Mouse (Mus musculus): ENCODE results near the gene Arf1. TPM values are rescaled to one million over a fixed set of nuclear protein-coding genes. Genes with fewer than 3 reads are reported as not detected.

Arf1 gene
- total and polyA plus RNA-seq, 3 experiments: 541 to 617 TPM; not detected in 1

DNA sequence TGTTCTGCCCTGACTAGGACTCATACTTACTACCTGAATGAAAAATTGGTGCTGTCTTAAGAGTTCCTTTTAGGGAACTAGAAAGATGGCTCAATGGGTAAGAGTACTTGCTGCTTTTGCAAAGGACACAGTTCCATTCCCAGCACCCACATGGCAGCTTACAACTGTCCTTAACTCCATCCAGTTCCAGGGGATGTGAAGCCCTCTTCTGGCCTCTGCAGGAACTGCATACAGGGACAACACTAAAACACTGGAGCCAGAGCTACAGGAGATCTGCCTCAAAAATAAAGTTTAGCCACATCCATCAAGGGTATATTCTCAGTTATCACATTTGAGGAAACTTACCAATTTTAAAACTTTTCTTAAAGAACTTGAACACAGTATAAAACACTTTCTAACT lies 9.0 kb downstream of the Arf1 start:
- H3K27me3 ChIP-seq (ENCODE audit: control insufficient read depth in 1 of 2, insufficient read depth in 2 of 2, low read length in 2 of 2): no peaks in the 10 kb centered on the region
- peaks cover 35 to 47% of the 10 kb centered on the region in 2 experiments for H3K4me1 ChIP-seq (ENCODE audit: control insufficient read depth in 1 of 2, insufficient read depth in 2 of 2, low read length in 2 of 2)
- no peak overlapping the region for H3K4me3 ChIP-seq (ENCODE audit: control insufficient read depth in 1 of 2, insufficient read depth in 1 of 2, low read depth in 2 of 2, low read length in 2 of 2)
- peaks cover 95% of the 10 kb centered on the region for H3K79me2 ChIP-seq (ENCODE audit: control insufficient read depth, insufficient read depth, low read length, poor library complexity)
- TF ChIP-seq HCFC1 (IDR thresholded peaks at IDR 0.05; ENCODE audit: low read depth, low read length) (peak; percentile 34; the same call in 1 of the 2 replicates), MYC (IDR thresholded peaks at IDR 0.05; ENCODE audit: low read depth, low read length) (0 out of 2 replicates have a peak, but pooled peaks have one; percentile 58), BHLHE40 (IDR thresholded peaks at IDR 0.05; ENCODE audit: borderline replicate concordance, low read depth, low read length) (no peak), RAD21 (IDR thresholded peaks at IDR 0.05; ENCODE audit: low read depth, low read length) (peak; percentile 22; the same call in 1 of the 2 replicates), MXI1 (IDR thresholded peaks at IDR 0.05; ENCODE audit: low read depth, low read length) (0 out of 2 replicates have a peak, but pooled peaks have one; percentile 49), SIN3A (IDR thresholded peaks at IDR 0.05; ENCODE audit: low read length) (0 out of 2 replicates have a peak, but pooled peaks have one; percentile 38), RCOR1 (IDR thresholded peaks at IDR 0.05; ENCODE audit: low read depth, low read length) (no peak), JUND (IDR thresholded peaks at IDR 0.05; ENCODE audit: low read depth, low read length) (no peak), UBTF (IDR thresholded peaks at IDR 0.05; ENCODE audit: borderline replicate concordance, insufficient read depth, low read depth, low read length) (no peak), MAX (IDR thresholded peaks at IDR 0.05; ENCODE audit: low read length) (no peak), CTCF (IDR thresholded peaks at IDR 0.05 in 2 of 3, conservative IDR thresholded peaks at IDR 0.05 in 1 of 3; ENCODE audit: control insufficient read depth in 1 of 3, insufficient read depth in 1 of 3, low read depth in 2 of 3, low read length in 3 of 3, poor library complexity in 1 of 3, severe bottlenecking in 1 of 3) (peak; percentile 58 to 91 (median 68)), KAT2A (conservative IDR thresholded peaks at IDR 0.05; ENCODE audit: low read depth, low read length) (no peak), POLR2A (IDR thresholded peaks at IDR 0.05; ENCODE audit: control insufficient read depth in 1 of 2, insufficient read depth in 1 of 2, low read depth in 1 of 2, low read length in 2 of 2, poor library complexity in 1 of 2) (no peak), SMC3 (IDR thresholded peaks at IDR 0.05; ENCODE audit: low read depth, low read length) (peak; percentile 50)
- no peak overlapping the region for H3K27ac ChIP-seq (ENCODE audit: control insufficient read depth, low read depth, low read length)
- no peak overlapping the region for H3K9ac ChIP-seq (ENCODE audit: control insufficient read depth, low read depth, low read length, poor library complexity, severe bottlenecking)
- peak; percentile 85 for DNase-seq (ENCODE audit: low read depth, low spot score)
- peaks cover 35 to 77% of the 10 kb centered on the region in 2 experiments for H3K36me3 ChIP-seq (ENCODE audit: control insufficient read depth in 1 of 2, insufficient read depth in 2 of 2, low read length in 2 of 2)
- H3K9me3 ChIP-seq (replicated peaks; ENCODE audit: insufficient read depth, low read length): no peaks in the 10 kb centered on the region

DNA sequence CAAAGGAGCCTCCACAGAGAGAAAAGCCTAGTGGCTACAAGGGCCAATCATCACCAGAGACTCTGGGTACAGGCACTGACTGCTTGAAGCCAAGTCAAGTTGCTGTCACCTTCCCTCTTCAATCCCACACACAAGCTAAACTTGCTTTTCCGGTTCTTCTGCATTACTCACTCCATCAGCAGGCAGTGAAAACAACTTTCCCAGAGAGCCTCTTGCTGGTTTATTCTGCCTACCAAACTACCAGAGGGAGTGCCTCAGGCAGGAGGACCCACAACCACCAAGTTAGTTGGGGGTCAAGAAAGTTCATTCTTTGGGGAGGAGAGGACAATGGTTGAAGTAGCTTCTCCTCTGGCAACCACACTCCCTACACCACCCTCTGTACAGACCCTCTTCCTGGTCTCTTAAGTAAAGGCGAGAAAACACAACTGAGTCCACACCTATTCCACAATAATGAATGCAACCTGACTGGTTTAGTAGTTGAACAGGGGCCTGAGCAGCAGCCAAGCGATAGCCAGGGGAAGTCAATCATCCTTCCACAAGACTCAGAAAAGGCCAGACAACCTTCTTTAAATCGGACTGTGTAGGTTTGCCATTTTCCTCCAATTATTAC lies 9.6 kb downstream of the Arf1 start:
- H3K27ac ChIP-seq (ENCODE audit: control insufficient read depth, low read depth, low read length): no peak overlapping the region
- H3K36me3 ChIP-seq (ENCODE audit: control insufficient read depth in 1 of 2, insufficient read depth in 2 of 2, low read length in 2 of 2): peaks cover 33 to 76% of the 10 kb centered on the region in 2 experiments
- DNase-seq (ENCODE audit: low read depth, low spot score): no peak
- H3K79me2 ChIP-seq (ENCODE audit: control insufficient read depth, insufficient read depth, low read length, poor library complexity): peaks cover 94% of the 10 kb centered on the region
- TF ChIP-seq RAD21 (IDR thresholded peaks at IDR 0.05; ENCODE audit: low read depth, low read length): no peak
- TF ChIP-seq ZNF384 (IDR thresholded peaks at IDR 0.05; ENCODE audit: low read depth, low read length): no peak
- TF ChIP-seq ZC3H11A (IDR thresholded peaks at IDR 0.05; ENCODE audit: low read depth, low read length): no peak
- TF ChIP-seq USF2 (IDR thresholded peaks at IDR 0.05; ENCODE audit: borderline replicate concordance in 1 of 2, insufficient read depth in 1 of 2, low read depth in 1 of 2, low read length in 2 of 2): no peak
- no peak for TF ChIP-seq HCFC1 (IDR thresholded peaks at IDR 0.05; ENCODE audit: low read depth, low read length)
- no peak for TF ChIP-seq ETS1 (IDR thresholded peaks at IDR 0.05; ENCODE audit: low read depth, low read length)
- TF ChIP-seq TCF12 (IDR thresholded peaks at IDR 0.05; ENCODE audit: low read depth, low read length): no peak
- TF ChIP-seq NELFE (IDR thresholded peaks at IDR 0.05; ENCODE audit: low read depth, low read length): no peak
- TF ChIP-seq NRF1 (IDR thresholded peaks at IDR 0.05; ENCODE audit: insufficient read depth, low read depth, low read length, poor library complexity, severe bottlenecking): no peak
- no peak for TF ChIP-seq ZMIZ1 (IDR thresholded peaks at IDR 0.05; ENCODE audit: low read depth, low read length)
- no peak for TF ChIP-seq EP300 (IDR thresholded peaks at IDR 0.05; ENCODE audit: low read depth in 1 of 2, low read length in 2 of 2)
- no peak for TF ChIP-seq GABPA (IDR thresholded peaks at IDR 0.05; ENCODE audit: low read depth, low read length)
- TF ChIP-seq ELF1 (IDR thresholded peaks at IDR 0.05; ENCODE audit: low read depth, low read length): no peak
- TF ChIP-seq CHD1 (IDR thresholded peaks at IDR 0.05; ENCODE audit: low read depth, low read length): no peak
- TF ChIP-seq BHLHE40 (IDR thresholded peaks at IDR 0.05; ENCODE audit: borderline replicate concordance, low read depth, low read length): no peak
- no peak for TF ChIP-seq CHD2 (IDR thresholded peaks at IDR 0.05; ENCODE audit: low read length)
- TF ChIP-seq MAX (IDR thresholded peaks at IDR 0.05; ENCODE audit: low read length): no peak
- no peak for TF ChIP-seq MAZ (IDR thresholded peaks at IDR 0.05; ENCODE audit: low read depth, low read length)
- H3K27me3 ChIP-seq (ENCODE audit: control insufficient read depth in 1 of 2, insufficient read depth in 2 of 2, low read length in 2 of 2): no peaks in the 10 kb centered on the region
- no peak overlapping the region for H3K9ac ChIP-seq (ENCODE audit: control insufficient read depth, low read depth, low read length, poor library complexity, severe bottlenecking)
- no peak overlapping the region for H3K4me3 ChIP-seq (ENCODE audit: control insufficient read depth in 1 of 2, insufficient read depth in 1 of 2, low read depth in 2 of 2, low read length in 2 of 2)
- no peaks in the 10 kb centered on the region for H3K9me3 ChIP-seq (replicated peaks; ENCODE audit: insufficient read depth, low read length)
- peaks cover 29 to 42% of the 10 kb centered on the region in 2 experiments for H3K4me1 ChIP-seq (ENCODE audit: control insufficient read depth in 1 of 2, insufficient read depth in 2 of 2, low read length in 2 of 2)

All from MEL (cell line).